Comparison of ENCODE assay signal across 9 mouse cellular contexts in the genomic region with DNA sequence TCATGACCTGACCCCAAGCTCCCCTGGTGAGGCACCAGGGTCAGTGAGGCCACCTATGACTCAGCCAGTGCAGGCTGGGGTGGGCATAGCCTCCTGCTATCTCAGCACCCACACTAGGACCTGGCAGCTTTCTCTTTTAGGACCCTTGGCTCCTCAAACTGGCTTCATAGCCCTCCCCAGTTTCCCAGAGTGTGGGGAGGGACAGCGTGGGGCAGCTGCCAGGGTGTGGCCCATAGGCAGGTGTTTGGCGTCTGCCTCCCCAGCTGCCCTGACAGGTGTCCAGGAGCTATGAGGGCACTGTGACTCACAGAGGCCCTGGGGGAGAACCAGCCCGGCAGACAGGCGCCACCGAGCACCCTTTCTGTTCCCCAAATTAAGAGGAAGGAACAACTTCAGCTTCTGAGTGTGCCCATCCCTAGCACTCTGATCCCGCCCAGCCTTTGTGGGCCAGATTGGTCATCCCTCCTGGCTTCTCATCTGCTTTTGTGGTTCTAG. TPM values are rescaled to one million over a fixed set of nuclear protein-coding genes. Genes with fewer than 3 reads are reported as not detected.
A peak's percentile ranks its signal among the peaks of the same experiment; 100 is the strongest.
DNase-seq lines count a peak whose midpoint lies in the region; ATAC-seq and TF ChIP-seq lines count a peak whose summit lies in the region.
"Had no signal": no experiment of that assay in that cellular context is flagged by ENCODE, and none has a peak within 500 bp of the region (broad histone marks: within the 10 kb centered on the region; RNA-seq: fewer than 3 reads in every experiment).

No protein-coding gene starts in this region.

- no peaks in the 10 kb centered on the region for H3K79me2 ChIP-seq in heart, adult 2 months (replicated peaks; ENCODE audit: control insufficient read depth, insufficient read depth, low read length)

- no peak for TF ChIP-seq EP300 in heart, adult 2 months (IDR thresholded peaks at IDR 0.05; ENCODE audit: insufficient read depth, low read depth, low read length)

- peak overlapping the region; percentile 97 for H3K27ac ChIP-seq in heart, adult 2 months
- peak overlapping the region; percentile 95 for H3K27ac ChIP-seq in heart, embryonic 16.5 days (ENCODE audit: low read length)
- no peak overlapping the region for H3K27ac ChIP-seq in left cerebral cortex, adult 2 months
- no peak overlapping the region for H3K27ac ChIP-seq in forebrain, postnatal 0 days (ENCODE audit: low read depth, low read length)

- TF ChIP-seq CTCF in heart, adult 2 months (IDR thresholded peaks at IDR 0.05), result no peak
- TF ChIP-seq CTCF in left cerebral cortex, adult 2 months (IDR thresholded peaks at IDR 0.05), result no peak
- no peak for TF ChIP-seq CTCF in forebrain, postnatal 0 days (IDR thresholded peaks at IDR 0.05; ENCODE audit: low read depth)

- peak overlapping the region; percentile 87 for H3K9ac ChIP-seq in heart, adult 2 months (ENCODE audit: low read depth, low read length)
- H3K9ac ChIP-seq in heart, embryonic 16.5 days (ENCODE audit: low read length), result peak overlapping the region; percentile 80
- H3K9ac ChIP-seq in forebrain, postnatal 0 days, result no peak overlapping the region

- peak overlapping the region; percentile 48 for H3K4me3 ChIP-seq in heart, adult 2 months
- peak overlapping the region; percentile 63 for H3K4me3 ChIP-seq in heart, embryonic 16.5 days (ENCODE audit: low read length)
- H3K4me3 ChIP-seq in left cerebral cortex, adult 2 months, result no peak overlapping the region
- H3K4me3 ChIP-seq in forebrain, postnatal 0 days (ENCODE audit: low read depth, low read length), result no peak overlapping the region

- peak; percentile 58 to 65 for DNase-seq in heart, adult 2 months
- DNase-seq in heart, postnatal 25 days (ENCODE audit: low spot score), result no peak
- peak; percentile 28 for DNase-seq in NIH3T3 (ENCODE audit: low read depth)
- no peak for DNase-seq in left cerebral cortex, adult 2 months (ENCODE audit: extremely low spot score in 1 of 2, low spot score in 2 of 2)
- no peak for DNase-seq in forebrain, postnatal 0 days
- DNase-seq in c-Kit-positive CD71-positive TER-119-positive erythroid progenitor cells, embryonic 14.5 days (ENCODE audit: low spot score), result no peak

- no peaks in the 10 kb centered on the region for H3K27me3 ChIP-seq in heart, adult 2 months (ENCODE audit: control insufficient read depth, insufficient read depth, low read length)
- no peaks in the 10 kb centered on the region for H3K27me3 ChIP-seq in heart, embryonic 16.5 days (ENCODE audit: control insufficient read depth, insufficient read depth, low read length)
- H3K27me3 ChIP-seq in forebrain, postnatal 0 days (ENCODE audit: insufficient read depth, low read length), result no peaks in the 10 kb centered on the region

- H3K9me3 ChIP-seq in heart, embryonic 16.5 days (replicated peaks; ENCODE audit: control insufficient read depth, low read length), result no peaks in the 10 kb centered on the region
- no peaks in the 10 kb centered on the region for H3K9me3 ChIP-seq in forebrain, postnatal 0 days (ENCODE audit: low read length)
- H3K9me3 ChIP-seq: G1E had no signal

- 0 out of 2 replicates have a peak, but pooled peaks have one; percentile 13 for TF ChIP-seq POLR2A in heart, adult 2 months (IDR thresholded peaks at IDR 0.05; ENCODE audit: insufficient read depth, low read depth, low read length)

- intact Hi-C loops in heart, adult 2 months (cut with DNase I), result no loop called here
- intact Hi-C loops in heart, postnatal 25 days (cut with DNase I), result no loop called here
- intact Hi-C loops in left cerebral cortex, adult 2 months (cut with DNase I), result no loop called here

- H3K4me1 ChIP-seq in heart, adult 2 months (ENCODE audit: control insufficient read depth, insufficient read depth, low read length), result peaks cover 5% of the 10 kb centered on the region
- H3K4me1 ChIP-seq in heart, embryonic 16.5 days (ENCODE audit: control insufficient read depth, insufficient read depth, low read length), result peaks cover 50% of the 10 kb centered on the region
- H3K4me1 ChIP-seq in forebrain, postnatal 0 days (ENCODE audit: insufficient read depth), result no peaks in the 10 kb centered on the region

- peak overlapping the region; percentile 72 for H3K4me2 ChIP-seq in heart, embryonic 16.5 days (ENCODE audit: low read depth, low read length)
- no peak overlapping the region for H3K4me2 ChIP-seq in forebrain, postnatal 0 days (ENCODE audit: low read depth)

- ATAC-seq in heart, embryonic 16.5 days (replicated peaks; ENCODE audit: extremely low read depth, insufficient read depth, low FRiP score), result no peak
- ATAC-seq in megakaryocyte progenitor cell, adult 5-6 weeks (replicated peaks; ENCODE audit: poor library complexity), result peak; percentile 62
- ATAC-seq in forebrain, postnatal 0 days, result no peak

- peaks cover 3% of the 10 kb centered on the region for H3K36me3 ChIP-seq in heart, adult 2 months (ENCODE audit: control insufficient read depth, insufficient read depth, low read length)
- H3K36me3 ChIP-seq in heart, embryonic 16.5 days (ENCODE audit: control insufficient read depth, insufficient read depth), result peaks cover 42% of the 10 kb centered on the region
- H3K36me3 ChIP-seq in forebrain, postnatal 0 days (ENCODE audit: insufficient read depth), result peaks cover 68% of the 10 kb centered on the region

- whole genome bisulfite sequencing in heart, adult 2 months, result 36% methylated on average over 6 of the region's 6 CpGs
- WGBS in heart, embryonic 16.5 days, result 60% methylated on average over 6 of the region's 6 CpGs
- 73% methylated on average over 6 of the region's 6 CpGs for WGBS in forebrain, postnatal 0 days

RNA-seq across cellular contexts. Expression of a gene that starts 0.7 kb away (rescaled TPM):
- total RNA-seq in heart, adult 2 months (2021), result 100 to 1,000 TPM; 482 to 516 TPM
- polyA plus RNA-seq in heart, adult 2 months (2012; rRNA removed), result 1,225 and 1,460 TPM in 2 replicates
- total RNA-seq in heart, postnatal 25 days (2021), result 100 to 1,000 TPM; 555 to 584 TPM
- 70.7 and 85.5 TPM in 2 replicates for polyA plus RNA-seq in heart, embryonic 16.5 days (2015; fragmentation: Nextera tagmentation; extraction: Ambion mirVana)
- 0.78 and 1.9 TPM in 2 replicates for total RNA-seq in megakaryocyte progenitor cell, adult 5-6 weeks (2015)
- total RNA-seq in megakaryocyte progenitor cell, adult 5-6 weeks (2017), result 0.84 TPM in 1 of 2 replicates, not detected in the other
- 10 to 100 TPM; 35.2 to 50.4 TPM for total RNA-seq in left cerebral cortex, adult 2 months (2021)
- 16.2 and 20.8 TPM in 2 replicates for total RNA-seq in forebrain, postnatal 0 days (2014; rRNA removed)
- 2.2 and 3.0 TPM in 2 replicates for polyA plus RNA-seq in forebrain, postnatal 0 days (2015; fragmentation: Nextera tagmentation; extraction: Ambion mirVana)

RNA-seq across cellular contexts. Expression of a gene that starts 8.3 kb away (rescaled TPM):
- 10 to 100 TPM; 47.8 to 54.9 TPM for total RNA-seq in heart, adult 2 months (2021)
- polyA plus RNA-seq in heart, adult 2 months (2012; rRNA removed), result 70.9 and 79.4 TPM in 2 replicates
- 10 to 100 TPM; 43.9 to 45.4 TPM for total RNA-seq in heart, postnatal 25 days (2021)
- 12.6 and 14.1 TPM in 2 replicates for polyA plus RNA-seq in heart, embryonic 16.5 days (2015; fragmentation: Nextera tagmentation; extraction: Ambion mirVana)
- total RNA-seq in megakaryocyte progenitor cell, adult 5-6 weeks (2015), result 4.4 and 5.5 TPM in 2 replicates
- 1.5 and 2.3 TPM in 2 replicates for total RNA-seq in megakaryocyte progenitor cell, adult 5-6 weeks (2017)
- 100 to 1,000 TPM; 141 to 143 TPM for total RNA-seq in left cerebral cortex, adult 2 months (2021)
- total RNA-seq in forebrain, postnatal 0 days (2014; rRNA removed), result 96.5 and 122 TPM in 2 replicates
- polyA plus RNA-seq in forebrain, postnatal 0 days (2015; fragmentation: Nextera tagmentation; extraction: Ambion mirVana), result 43.6 and 43.8 TPM in 2 replicates

RNA-seq across cellular contexts. Expression of a gene that starts 10.1 kb away (rescaled TPM):
- 1 to 10 TPM; 7.1 to 8.2 TPM for total RNA-seq in heart, adult 2 months (2021)
- 26.0 and 29.8 TPM in 2 replicates for polyA plus RNA-seq in heart, adult 2 months (2012; rRNA removed)
- total RNA-seq in heart, postnatal 25 days (2021), result 1 to 10 TPM; 8.6 to 9.8 TPM
- 5.1 and 5.4 TPM in 2 replicates for polyA plus RNA-seq in heart, embryonic 16.5 days (2015; fragmentation: Nextera tagmentation; extraction: Ambion mirVana)
- total RNA-seq in megakaryocyte progenitor cell, adult 5-6 weeks (2015), result 2.8 and 3.9 TPM in 2 replicates
- 2.3 and 2.4 TPM in 2 replicates for total RNA-seq in megakaryocyte progenitor cell, adult 5-6 weeks (2017)
- total RNA-seq in left cerebral cortex, adult 2 months (2021), result 1 to 10 TPM; 1.9 to 2.0 TPM
- 3.0 and 4.1 TPM in 2 replicates for total RNA-seq in forebrain, postnatal 0 days (2014; rRNA removed)
- polyA plus RNA-seq in forebrain, postnatal 0 days (2015; fragmentation: Nextera tagmentation; extraction: Ambion mirVana), result 0.97 and 1.0 TPM in 2 replicates

RNA-seq across cellular contexts. Expression of a gene that starts 29.8 kb away (rescaled TPM):
- not detected for total RNA-seq in heart, adult 2 months (2021)
- polyA plus RNA-seq in heart, adult 2 months (2012; rRNA removed), result 0.06 TPM in 1 of 2 replicates, not detected in the other
- not detected for total RNA-seq in heart, postnatal 25 days (2021)
- polyA plus RNA-seq in heart, embryonic 16.5 days (2015; fragmentation: Nextera tagmentation; extraction: Ambion mirVana), result not detected in 2 replicates
- total RNA-seq in megakaryocyte progenitor cell, adult 5-6 weeks (2015), result not detected in 2 replicates
- total RNA-seq in megakaryocyte progenitor cell, adult 5-6 weeks (2017), result 0.61 TPM in 1 of 2 replicates, not detected in the other
- under 1 TPM; 0.27 to 0.30 TPM for total RNA-seq in left cerebral cortex, adult 2 months (2021)
- 0.19 and 0.23 TPM in 2 replicates for total RNA-seq in forebrain, postnatal 0 days (2014; rRNA removed)
- 0.09 and 0.23 TPM in 2 replicates for polyA plus RNA-seq in forebrain, postnatal 0 days (2015; fragmentation: Nextera tagmentation; extraction: Ambion mirVana)

RNA-seq across cellular contexts. Expression of a gene that starts 33.8 kb away (rescaled TPM):
- total RNA-seq in heart, adult 2 months (2021), result not detected
- 0.09 TPM in 1 of 2 replicates, not detected in the other for polyA plus RNA-seq in heart, adult 2 months (2012; rRNA removed)
- total RNA-seq in heart, postnatal 25 days (2021), result not detected
- 0.38 and 0.64 TPM in 2 replicates for polyA plus RNA-seq in heart, embryonic 16.5 days (2015; fragmentation: Nextera tagmentation; extraction: Ambion mirVana)
- 0.24 and 0.57 TPM in 2 replicates for total RNA-seq in megakaryocyte progenitor cell, adult 5-6 weeks (2015)
- total RNA-seq in megakaryocyte progenitor cell, adult 5-6 weeks (2017), result 0.03 and 0.42 TPM in 2 replicates
- total RNA-seq in left cerebral cortex, adult 2 months (2021), result under 1 TPM; 0.21 to 0.27 TPM
- 5.3 and 8.9 TPM in 2 replicates for total RNA-seq in forebrain, postnatal 0 days (2014; rRNA removed)
- polyA plus RNA-seq in forebrain, postnatal 0 days (2015; fragmentation: Nextera tagmentation; extraction: Ambion mirVana), result 8.3 and 10.6 TPM in 2 replicates
- polyA plus RNA-seq: G1E had no signal

Comparison
In these comparisons a context has a peak if more than half of its experiments do, and no peak if none do; other contexts are left out.
1. DNase-seq: peak in heart, adult 2 months (2 of 2) and NIH3T3 (single experiment); none in heart, postnatal 25 days (single experiment), left cerebral cortex, adult 2 months (0 of 2), forebrain, postnatal 0 days (single experiment) and c-Kit-positive CD71-positive TER-119-positive erythroid progenitor cells, embryonic 14.5 days (single experiment).
2. H3K27ac ChIP-seq: peak in heart, adult 2 months (single experiment) and heart, embryonic 16.5 days (single experiment); none in left cerebral cortex, adult 2 months (single experiment) and forebrain, postnatal 0 days (single experiment).
3. H3K4me3 ChIP-seq: peak in heart, adult 2 months (single experiment) and heart, embryonic 16.5 days (single experiment); none in left cerebral cortex, adult 2 months (single experiment) and forebrain, postnatal 0 days (single experiment).
4. RNA of a gene that starts 0.7 kb away (total RNA-seq): 555 to 584 TPM in heart, postnatal 25 days and 482 to 516 TPM in heart, adult 2 months; 35.2 to 50.4 TPM in left cerebral cortex, adult 2 months, 16.2 to 20.8 TPM in forebrain, postnatal 0 days and 0.78 to 1.9 TPM in megakaryocyte progenitor cell, adult 5-6 weeks; every median in the first group is over 4 times any median in the second.
5. RNA of a gene that starts 8.3 kb away (total RNA-seq): 141 to 143 TPM in left cerebral cortex, adult 2 months, 96.5 to 122 TPM in forebrain, postnatal 0 days, 47.8 to 54.9 TPM in heart, adult 2 months and 43.9 to 45.4 TPM in heart, postnatal 25 days; 1.5 to 5.5 TPM in megakaryocyte progenitor cell, adult 5-6 weeks; every median in the first group is over 4 times any median in the second.